Mouse (Mus musculus): Measurements from ENCODE around the gene Dad1. TPM values are rescaled to one million over a fixed set of nuclear protein-coding genes. Genes with fewer than 3 reads are reported as not detected.

Dad1 gene
- polyA plus RNA-seq, 1 experiment, result 45.6 TPM

- H3K27ac ChIP-seq (ENCODE audit: control insufficient read depth, insufficient read depth, low read depth, low read length, poor library complexity), result no peak overlapping the region
- no peak for TF ChIP-seq CTCF (IDR thresholded peaks at IDR 0.05; ENCODE audit: control insufficient read depth, insufficient read depth, low read length)
- TF ChIP-seq POLR2A (IDR thresholded peaks at IDR 0.05; ENCODE audit: borderline replicate concordance, control insufficient read depth, low read depth, low read length), result no peak
- H3K4me3 ChIP-seq (replicated peaks; ENCODE audit: control insufficient read depth, low read depth, low read length), result no peak overlapping the region
- 78% methylated on average over 3 of the region's 3 CpGs for WGBS
- H3K4me1 ChIP-seq (ENCODE audit: control insufficient read depth, insufficient read depth, low read length), result no peaks in the 10 kb centered on the region
Measured at GRCm38 (mm10) chr14:54269566-54269965, 15.7 kb upstream of the Dad1 start.

GRCm38 (mm10) chr14:54267966-54268365 lies 14.1 kb upstream of the Dad1 start:
- no peak for TF ChIP-seq CTCF (IDR thresholded peaks at IDR 0.05; ENCODE audit: control insufficient read depth, insufficient read depth, low read length)
- no peak for TF ChIP-seq POLR2A (IDR thresholded peaks at IDR 0.05; ENCODE audit: borderline replicate concordance, control insufficient read depth, low read depth, low read length)
- 94% methylated on average over 10 of the region's 10 CpGs for WGBS

GRCm38 (mm10) chr14:54265951-54266350 lies 12.0 kb upstream of the Dad1 start:
- Histone ChIP-seq H3K4me1 (ENCODE audit: control insufficient read depth, insufficient read depth, low read length) (no peaks in the 10 kb centered on the region), H3K4me3 (replicated peaks; ENCODE audit: control insufficient read depth, low read depth, low read length) (no peak overlapping the region), H3K27ac (ENCODE audit: control insufficient read depth, insufficient read depth, low read depth, low read length, poor library complexity) (no peak overlapping the region)
- TF ChIP-seq POLR2A (IDR thresholded peaks at IDR 0.05; ENCODE audit: borderline replicate concordance, control insufficient read depth, low read depth, low read length) (no peak), CTCF (IDR thresholded peaks at IDR 0.05; ENCODE audit: control insufficient read depth, insufficient read depth, low read length) (no peak)
- whole genome bisulfite sequencing, result 90% methylated on average over 6 of the region's 6 CpGs

More at GRCm38 (mm10) chr14:54267966-54268365, 14.1 kb upstream of the Dad1 start:
- Histone ChIP-seq H3K27ac (ENCODE audit: control insufficient read depth, insufficient read depth, low read depth, low read length, poor library complexity) (no peak overlapping the region), H3K4me3 (replicated peaks; ENCODE audit: control insufficient read depth, low read depth, low read length) (no peak overlapping the region), H3K4me1 (ENCODE audit: control insufficient read depth, insufficient read depth, low read length) (no peaks in the 10 kb centered on the region)

- TF ChIP-seq POLR2A (IDR thresholded peaks at IDR 0.05; ENCODE audit: borderline replicate concordance, control insufficient read depth, low read depth, low read length), result no peak
- TF ChIP-seq CTCF (IDR thresholded peaks at IDR 0.05; ENCODE audit: control insufficient read depth, insufficient read depth, low read length), result no peak
- 92% methylated on average over 10 of the region's 10 CpGs for WGBS
- no peaks in the 10 kb centered on the region; the same call in 1 of the 2 replicates for H3K4me1 ChIP-seq (ENCODE audit: control insufficient read depth, insufficient read depth, low read length)
Measured at GRCm38 (mm10) chr14:54265093-54265492, 11.2 kb upstream of the Dad1 start.

GRCm38 (mm10) chr14:54264231-54264630 lies 10.3 kb upstream of the Dad1 start:
- Histone ChIP-seq H3K4me1 (ENCODE audit: control insufficient read depth, insufficient read depth, low read length) (no peaks in the 10 kb centered on the region; the same call in 1 of the 2 replicates), H3K27ac (ENCODE audit: control insufficient read depth, insufficient read depth, low read depth, low read length, poor library complexity) (no peak overlapping the region), H3K4me3 (replicated peaks; ENCODE audit: control insufficient read depth, low read depth, low read length) (no peak overlapping the region)
- TF ChIP-seq CTCF (IDR thresholded peaks at IDR 0.05; ENCODE audit: control insufficient read depth, insufficient read depth, low read length) (no peak), POLR2A (IDR thresholded peaks at IDR 0.05; ENCODE audit: borderline replicate concordance, control insufficient read depth, low read depth, low read length) (no peak)
- 90% methylated on average over 7 of the region's 7 CpGs for WGBS

More at GRCm38 (mm10) chr14:54265093-54265492, 11.2 kb upstream of the Dad1 start:
- H3K27ac ChIP-seq (ENCODE audit: control insufficient read depth, insufficient read depth, low read depth, low read length, poor library complexity), result no peak overlapping the region
- no peak overlapping the region for H3K4me3 ChIP-seq (replicated peaks; ENCODE audit: control insufficient read depth, low read depth, low read length)

GRCm38 (mm10) chr14:54263099-54263498 lies 9.2 kb upstream of the Dad1 start:
- no peak overlapping the region for H3K27ac ChIP-seq (ENCODE audit: control insufficient read depth, insufficient read depth, low read depth, low read length, poor library complexity)
- H3K4me3 ChIP-seq (replicated peaks; ENCODE audit: control insufficient read depth, low read depth, low read length), result no peak overlapping the region
- no peak for TF ChIP-seq POLR2A (IDR thresholded peaks at IDR 0.05; ENCODE audit: borderline replicate concordance, control insufficient read depth, low read depth, low read length)
- no peak for TF ChIP-seq CTCF (IDR thresholded peaks at IDR 0.05; ENCODE audit: control insufficient read depth, insufficient read depth, low read length)
- peaks cover 1% of the 10 kb centered on the region; the same call in 1 of the 2 replicates for H3K4me1 ChIP-seq (ENCODE audit: control insufficient read depth, insufficient read depth, low read length)
- WGBS, result 95% methylated on average over 6 of the region's 6 CpGs

DNA sequence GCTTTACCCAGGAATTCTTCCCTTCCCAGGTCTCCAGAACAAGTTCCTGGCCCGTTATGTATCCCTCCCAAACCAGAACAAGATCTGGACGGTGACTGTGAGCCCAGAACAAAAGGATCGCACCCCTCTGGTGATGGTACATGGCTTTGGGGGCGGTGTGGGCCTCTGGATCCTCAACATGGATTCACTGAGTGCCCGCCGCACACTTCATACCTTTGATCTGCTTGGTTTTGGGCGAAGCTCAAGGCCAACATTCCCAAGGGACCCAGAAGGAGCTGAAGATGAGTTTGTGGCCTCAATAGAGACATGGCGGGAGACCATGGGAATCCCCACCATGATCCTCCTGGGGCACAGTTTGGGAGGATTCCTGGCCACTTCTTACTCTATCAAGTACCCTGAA lies 8.7 kb upstream of the Dad1 start:
- TF ChIP-seq POLR2A (IDR thresholded peaks at IDR 0.05; ENCODE audit: borderline replicate concordance, control insufficient read depth, low read depth, low read length) (no peak), CTCF (IDR thresholded peaks at IDR 0.05; ENCODE audit: control insufficient read depth, insufficient read depth, low read length) (no peak)
- Histone ChIP-seq H3K27ac (ENCODE audit: control insufficient read depth, insufficient read depth, low read depth, low read length, poor library complexity) (no peak overlapping the region), H3K4me3 (replicated peaks; ENCODE audit: control insufficient read depth, low read depth, low read length) (no peak overlapping the region), H3K4me1 (ENCODE audit: control insufficient read depth, insufficient read depth, low read length) (peaks cover 1% of the 10 kb centered on the region; the same call in 1 of the 2 replicates)
- WGBS, result 85% methylated on average over 8 of the region's 8 CpGs

DNA sequence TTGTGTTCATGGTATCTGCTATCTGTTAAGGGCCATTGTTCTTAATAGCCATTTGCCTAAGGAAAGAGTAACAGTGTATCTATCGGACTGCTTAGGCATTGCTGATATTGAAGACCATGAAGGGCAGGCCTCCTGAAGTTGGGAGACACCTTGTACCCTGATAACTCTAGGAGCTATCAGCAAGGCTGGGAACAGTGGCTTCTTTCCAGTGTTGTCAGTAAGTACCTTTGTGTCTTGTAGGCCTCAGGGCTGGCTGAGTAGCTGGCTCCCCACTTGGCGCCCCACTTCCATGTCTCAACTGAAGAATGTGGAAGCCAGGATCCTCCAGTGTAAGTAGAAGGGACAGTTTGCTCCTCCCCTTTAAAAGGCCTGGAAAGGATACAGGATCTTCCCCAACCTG lies 7.5 kb upstream of the Dad1 start:
- TF ChIP-seq POLR2A (IDR thresholded peaks at IDR 0.05; ENCODE audit: borderline replicate concordance, control insufficient read depth, low read depth, low read length) (no peak), CTCF (IDR thresholded peaks at IDR 0.05; ENCODE audit: control insufficient read depth, insufficient read depth, low read length) (no peak)
- H3K4me3 ChIP-seq (replicated peaks; ENCODE audit: control insufficient read depth, low read depth, low read length), result no peak overlapping the region
- H3K27ac ChIP-seq (ENCODE audit: control insufficient read depth, insufficient read depth, low read depth, low read length, poor library complexity), result no peak overlapping the region
- WGBS, result 86% methylated on average over 2 of the region's 2 CpGs
- H3K4me1 ChIP-seq (ENCODE audit: control insufficient read depth, insufficient read depth, low read length), result peaks cover 1% of the 10 kb centered on the region; the same call in 1 of the 2 replicates

DNA sequence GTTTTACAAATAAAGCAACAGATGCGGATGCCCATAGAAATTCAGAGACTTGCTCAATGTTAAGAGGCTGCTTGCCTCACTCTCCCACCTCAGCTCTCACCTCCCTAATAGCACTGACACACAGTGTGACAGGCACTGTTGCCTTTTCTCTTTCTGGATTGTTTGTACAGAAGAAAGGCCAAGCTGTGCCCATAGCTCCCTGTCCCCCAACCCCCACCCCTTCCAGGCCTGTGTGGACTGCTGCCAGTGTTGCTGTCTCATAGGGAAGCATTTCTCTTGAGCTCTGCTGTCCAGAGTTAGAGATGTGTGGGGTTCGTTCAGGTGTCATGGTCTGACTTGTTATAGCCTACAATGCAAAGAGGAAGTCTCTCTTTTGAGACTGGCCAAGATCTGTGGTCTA lies 6.3 kb upstream of the Dad1 start:
- WGBS, result 35% methylated on average over 2 of the region's 2 CpGs
- H3K27ac ChIP-seq (ENCODE audit: control insufficient read depth, insufficient read depth, low read depth, low read length, poor library complexity), result no peak overlapping the region
- TF ChIP-seq POLR2A (IDR thresholded peaks at IDR 0.05; ENCODE audit: borderline replicate concordance, control insufficient read depth, low read depth, low read length) (no peak), CTCF (IDR thresholded peaks at IDR 0.05; ENCODE audit: control insufficient read depth, insufficient read depth, low read length) (no peak)

More for the DNA sequence above, 6.3 kb upstream of the Dad1 start:
- H3K4me1 ChIP-seq (ENCODE audit: control insufficient read depth, insufficient read depth, low read length), result peaks cover 1% of the 10 kb centered on the region; the same call in 1 of the 2 replicates
- peak overlapping the region; percentile 15 for H3K4me3 ChIP-seq (replicated peaks; ENCODE audit: control insufficient read depth, low read depth, low read length)

All from bone marrow, adult 2 months (tissue).